10 mouse cellular contexts compared by ENCODE assay signal in the genomic region with DNA sequence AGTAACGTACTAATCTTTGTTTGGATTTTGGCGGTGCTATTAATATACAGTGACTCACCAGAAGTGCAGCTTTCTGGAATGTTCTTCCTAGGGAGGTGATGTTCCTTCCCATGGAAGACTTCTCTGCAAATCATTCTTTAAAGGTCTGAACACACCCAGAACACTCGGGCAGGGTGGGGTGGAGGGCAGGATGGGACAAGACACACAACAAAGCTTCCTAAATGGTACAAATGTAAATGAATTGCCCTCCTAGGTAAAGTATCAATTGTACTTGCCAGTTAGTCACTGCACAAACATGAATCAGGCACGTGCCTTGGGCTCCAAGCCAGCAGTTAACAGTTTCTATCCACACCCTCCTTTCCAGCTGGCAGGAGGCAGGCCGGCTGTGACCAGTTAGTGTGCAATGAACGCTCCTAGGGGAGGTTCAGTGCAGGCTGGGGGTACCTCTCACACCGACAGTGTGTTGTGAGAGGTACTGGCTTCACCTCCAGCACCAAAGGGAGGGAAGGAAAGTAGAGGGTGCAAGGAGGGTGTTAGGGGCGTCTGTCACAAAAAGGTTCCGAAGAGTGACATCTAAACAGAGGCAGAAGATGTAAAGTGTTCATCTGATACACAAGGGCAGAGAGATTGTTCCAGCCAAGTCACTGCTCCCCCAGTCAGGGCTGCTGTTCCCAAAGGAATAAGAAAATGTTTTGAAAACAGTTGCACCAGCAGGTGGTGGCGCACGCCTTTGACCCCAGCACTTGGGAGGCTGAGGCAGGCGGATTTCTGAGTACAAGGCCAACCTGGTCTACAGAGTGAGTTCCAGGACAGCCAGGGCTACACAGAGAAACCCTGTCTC. TPM values are rescaled to one million over a fixed set of nuclear protein-coding genes. Genes with fewer than 3 reads are reported as not detected.
DNase-seq lines count a peak whose midpoint lies in the region; ATAC-seq and TF ChIP-seq lines count a peak whose summit lies in the region.
"Had no signal": no experiment of that assay in that cellular context is flagged by ENCODE, and none has a peak within 500 bp of the region (broad histone marks: within the 10 kb centered on the region; RNA-seq: fewer than 3 reads in every experiment).

No protein-coding gene starts in this region.

- no peak for ATAC-seq in forebrain, embryonic 12.5 days (ENCODE audit: low FRiP score)
- peak; percentile 92 for ATAC-seq in lung, postnatal 0 days

- no peak for DNase-seq in forebrain, embryonic 10.5 days (ENCODE audit: extremely low spot score, low spot score)
- DNase-seq in MN1 (ENCODE audit: low spot score): peak; percentile 74
- peak; percentile 44 for DNase-seq in gastrocnemius, postnatal 14 days
- peak; percentile 91 for DNase-seq in kidney, adult 2 months
- DNase-seq in lung, postnatal 0 days (ENCODE audit: low spot score): peak; percentile 93
- DNase-seq in telencephalon, adult 2 months (ENCODE audit: low read depth, low spot score): peak; percentile 55
- DNase-seq in thymus, postnatal 10 days (ENCODE audit: low spot score in 2 of 2): no peak

- H3K4me2 ChIP-seq in forebrain, embryonic 12.5 days: no peak overlapping the region
- H3K4me2 ChIP-seq in lung, postnatal 0 days (replicated peaks; ENCODE audit: low read depth, low read length): no peak overlapping the region
- H3K4me2 ChIP-seq: hindbrain, embryonic 15.5 days had no signal

- no peaks in the 10 kb centered on the region for H3K4me1 ChIP-seq in forebrain, embryonic 12.5 days
- no peaks in the 10 kb centered on the region for H3K4me1 ChIP-seq in forebrain, embryonic 10.5 days
- H3K4me1 ChIP-seq in kidney, adult 2 months (ENCODE audit: control insufficient read depth, insufficient read depth, low read length): peaks cover 8% of the 10 kb centered on the region
- peaks cover 3% of the 10 kb centered on the region; the same call in 1 of the 2 replicates for H3K4me1 ChIP-seq in lung, postnatal 0 days (ENCODE audit: insufficient read depth, low read depth, low read length)
- H3K4me1 ChIP-seq: hindbrain, embryonic 15.5 days had no signal

- H3K9me3 ChIP-seq in forebrain, embryonic 12.5 days: no peaks in the 10 kb centered on the region
- no peaks in the 10 kb centered on the region for H3K9me3 ChIP-seq in forebrain, embryonic 10.5 days
- H3K9me3 ChIP-seq in lung, postnatal 0 days (ENCODE audit: low read length): no peaks in the 10 kb centered on the region
- H3K9me3 ChIP-seq: hindbrain, embryonic 15.5 days had no signal

- no peak for TF ChIP-seq POLR2A in kidney, adult 2 months (IDR thresholded peaks at IDR 0.05; ENCODE audit: low read depth, low read length)

- TF ChIP-seq EP300 in lung, postnatal 0 days (IDR thresholded peaks at IDR 0.05): peak; percentile 96

- intact Hi-C loops in gastrocnemius, postnatal 14 days (cut with DNase I; ENCODE audit: low total_unique reads): no loop called here

- H3K27me3 ChIP-seq in forebrain, embryonic 12.5 days: no peaks in the 10 kb centered on the region
- H3K27me3 ChIP-seq in forebrain, embryonic 10.5 days (ENCODE audit: poor library complexity, severe bottlenecking): no peaks in the 10 kb centered on the region
- no peaks in the 10 kb centered on the region for H3K27me3 ChIP-seq in kidney, adult 2 months (replicated peaks; ENCODE audit: control insufficient read depth, insufficient read depth, low read length)
- no peaks in the 10 kb centered on the region for H3K27me3 ChIP-seq in lung, postnatal 0 days (replicated peaks; ENCODE audit: insufficient read depth, low read length)
- H3K27me3 ChIP-seq: hindbrain, embryonic 15.5 days had no signal

- WGBS in forebrain, embryonic 12.5 days: 83% methylated on average over 12 of the region's 12 CpGs
- 86% methylated on average over 12 of the region's 12 CpGs for WGBS in forebrain, embryonic 10.5 days
- 36% methylated on average over 12 of the region's 12 CpGs for WGBS in kidney, adult 2 months
- WGBS in lung, postnatal 0 days: 44% methylated on average over 12 of the region's 12 CpGs

- peaks cover 67% of the 10 kb centered on the region for H3K36me3 ChIP-seq in forebrain, embryonic 12.5 days (replicated peaks)
- H3K36me3 ChIP-seq in forebrain, embryonic 10.5 days (replicated peaks): peaks cover 75% of the 10 kb centered on the region
- peaks cover 7% of the 10 kb centered on the region for H3K36me3 ChIP-seq in kidney, adult 2 months (ENCODE audit: control insufficient read depth, insufficient read depth, low read length)
- H3K36me3 ChIP-seq in lung, postnatal 0 days (ENCODE audit: insufficient read depth, low read length): peaks cover 16% of the 10 kb centered on the region; the same call in 1 of the 2 replicates

- H3K27ac ChIP-seq in forebrain, embryonic 12.5 days: 0 out of 2 replicates have a peak overlapping the region, but pooled peaks have one; percentile 25
- H3K27ac ChIP-seq in forebrain, embryonic 10.5 days: no peak overlapping the region
- peak overlapping the region; percentile 68 for H3K27ac ChIP-seq in kidney, adult 2 months (ENCODE audit: insufficient read depth, low read depth, low read length)
- peak overlapping the region; percentile 60 for H3K27ac ChIP-seq in lung, postnatal 0 days (ENCODE audit: low read length)
- H3K27ac ChIP-seq: hindbrain, embryonic 15.5 days had no signal

- no peak overlapping the region for H3K9ac ChIP-seq in forebrain, embryonic 12.5 days
- no peak overlapping the region for H3K9ac ChIP-seq in lung, postnatal 0 days (replicated peaks; ENCODE audit: low read depth)
- H3K9ac ChIP-seq: hindbrain, embryonic 15.5 days had no signal

- TF ChIP-seq CTCF in kidney, adult 2 months (conservative IDR thresholded peaks at IDR 0.05; ENCODE audit: insufficient read depth, insufficient read length, low read depth, low read length): no peak
- no peak for TF ChIP-seq CTCF in lung, postnatal 0 days (IDR thresholded peaks at IDR 0.05)

- H3K4me3 ChIP-seq in forebrain, embryonic 12.5 days (replicated peaks): no peak overlapping the region
- no peak overlapping the region for H3K4me3 ChIP-seq in forebrain, embryonic 10.5 days
- H3K4me3 ChIP-seq in kidney, adult 2 months (ENCODE audit: insufficient read depth, low read depth, low read length): no peak overlapping the region
- H3K4me3 ChIP-seq in lung, postnatal 0 days (ENCODE audit: low read depth, low read length): no peak overlapping the region
- H3K4me3 ChIP-seq: hindbrain, embryonic 15.5 days had no signal

RNA-seq across cellular contexts. Expression of a gene that starts 5.7 kb away (rescaled TPM):
- polyA plus RNA-seq in forebrain, embryonic 12.5 days (2016; fragmentation: Nextera tagmentation; extraction: Ambion mirVana): not detected in 2 replicates
- polyA plus RNA-seq in forebrain, embryonic 10.5 days (2016; fragmentation: Nextera tagmentation; extraction: Ambion mirVana): not detected in 2 replicates
- not detected for total RNA-seq in gastrocnemius, postnatal 14 days (2021)
- not detected in 2 replicates for polyA plus RNA-seq in kidney, adult 2 months (2012; rRNA removed)
- polyA plus RNA-seq in lung, postnatal 0 days (2015; fragmentation: Nextera tagmentation; extraction: Ambion mirVana): not detected in 2 replicates
- polyA plus RNA-seq: spleen, adult 2 months had no signal

RNA-seq across cellular contexts. Expression of a gene that starts 14.4 kb away (rescaled TPM):
- 1,281 and 1,312 TPM in 2 replicates for polyA plus RNA-seq in forebrain, embryonic 12.5 days (2016; fragmentation: Nextera tagmentation; extraction: Ambion mirVana)
- polyA plus RNA-seq in forebrain, embryonic 10.5 days (2016; fragmentation: Nextera tagmentation; extraction: Ambion mirVana): 1,260 and 1,271 TPM in 2 replicates
- total RNA-seq in gastrocnemius, postnatal 14 days (2021): 10 to 100 TPM; 33.3 to 62.2 TPM
- polyA plus RNA-seq in kidney, adult 2 months (2012; rRNA removed): 95.6 and 115 TPM in 2 replicates
- polyA plus RNA-seq in lung, postnatal 0 days (2015; fragmentation: Nextera tagmentation; extraction: Ambion mirVana): 271 and 357 TPM in 2 replicates

RNA-seq across cellular contexts. Expression of a gene that starts 49.6 kb away (rescaled TPM):
- 28.2 and 33.5 TPM in 2 replicates for polyA plus RNA-seq in forebrain, embryonic 12.5 days (2016; fragmentation: Nextera tagmentation; extraction: Ambion mirVana)
- polyA plus RNA-seq in forebrain, embryonic 10.5 days (2016; fragmentation: Nextera tagmentation; extraction: Ambion mirVana): 22.5 and 23.5 TPM in 2 replicates
- 10 to 100 TPM; 19.1 to 20.3 TPM for total RNA-seq in gastrocnemius, postnatal 14 days (2021)
- polyA plus RNA-seq in kidney, adult 2 months (2012; rRNA removed): 24.0 and 24.5 TPM in 2 replicates
- polyA plus RNA-seq in lung, postnatal 0 days (2015; fragmentation: Nextera tagmentation; extraction: Ambion mirVana): 12.5 and 15.6 TPM in 2 replicates

Comparison
In these comparisons a context has a peak if more than half of its experiments do, and no peak if none do; other contexts are left out.
1. DNase-seq: peak in MN1 (single experiment), gastrocnemius, postnatal 14 days (single experiment), kidney, adult 2 months (single experiment), lung, postnatal 0 days (single experiment) and telencephalon, adult 2 months (single experiment); none in forebrain, embryonic 10.5 days (single experiment) and thymus, postnatal 10 days (0 of 2).